Mouse (Mus musculus) testis, postnatal 14 days (tissue): Measurements from ENCODE around the gene Rnf168.

Source experiments
- DNase-seq: peaks from one replicate; pipeline ENCODE4 v3.0.0; 2021; ENCODE audit warnings: low spot score

Rnf168 gene

GRCm38 (mm10) chr16:32312859-32313258 lies 35.6 kb downstream of the Rnf168 start:
- no peak for DNase-seq

GRCm38 (mm10) chr16:32316601-32317000 lies 39.3 kb downstream of the Rnf168 start:
- no peak for DNase-seq

GRCm38 (mm10) chr16:32323953-32324352 lies 46.7 kb downstream of the Rnf168 start:
- DNase-seq: no peak

- DNase-seq: no peak
Measured at GRCm38 (mm10) chr16:32330876-32331670, 53.8 kb downstream of the Rnf168 start.

- peak; percentile 97 for DNase-seq
Measured at GRCm38 (mm10) chr16:32332040-32332555, 54.8 kb downstream of the Rnf168 start, which contains the start of gene Ubxn7. TSS of gene Ubxn7 (plus strand) at chr16:32332257.

- DNase-seq: peak; percentile 75
Measured at GRCm38 (mm10) chr16:32332556-32333511, 55.6 kb downstream of the Rnf168 start.

GRCm38 (mm10) chr16:32335146-32335545 lies 57.9 kb downstream of the Rnf168 start:
- DNase-seq: no peak

- DNase-seq: no peak
Measured at GRCm38 (mm10) chr16:32336026-32336780, 58.9 kb downstream of the Rnf168 start.

GRCm38 (mm10) chr16:32337001-32337400 lies 59.7 kb downstream of the Rnf168 start:
- no peak for DNase-seq

GRCm38 (mm10) chr16:32340451-32340850 lies 63.2 kb downstream of the Rnf168 start:
- no peak for DNase-seq

GRCm38 (mm10) chr16:32345521-32345920 lies 68.3 kb downstream of the Rnf168 start:
- DNase-seq: no peak

GRCm38 (mm10) chr16:32350776-32351175 lies 73.5 kb downstream of the Rnf168 start:
- no peak for DNase-seq
